Mouse (Mus musculus) liver, postnatal 0 days (tissue): ENCODE results near the gene Gm20696. TPM values are rescaled to one million over a fixed set of nuclear protein-coding genes. Genes with fewer than 3 reads are reported as not detected.

Experiments used
- ATAC-seq: fragments of 200-750 bp; cut with Nextera tagmentation; 2 replicates; pipeline ENCODE4 v1.8.0; 2017; ENCODE audit warnings: mild to moderate bottlenecking, moderate library complexity
- DNase-seq: peaks from one replicate; pipeline ENCODE4 v3.0.0-alpha.2; 2016
- H3K27ac ChIP-seq: fragments of 300-500 bp; sonication (generic); 2 replicates; pipeline ENCODE4 v1.5.1; 2014; ENCODE audit warnings: antibody characterized with exemption, moderate library complexity, mild to moderate bottlenecking, low read depth
- H3K27me3 ChIP-seq: fragments of 300-500 bp; sonication (generic); 2 replicates; pipeline ENCODE4 v1.6.1; 2014; ENCODE audit warnings: low read length, control low read depth, mixed read lengths; ENCODE audit not compliant: insufficient read depth
- H3K36me3 ChIP-seq: fragments of 300-500 bp; sonication (generic); replicated peaks from 2 replicates; pipeline ENCODE4 v1.6.1; 2014; ENCODE audit warnings: mild to moderate bottlenecking, control low read depth, low read length, moderate library complexity, mixed read lengths; ENCODE audit not compliant: insufficient read depth
- H3K4me1 ChIP-seq: fragments of 300-500 bp; sonication (generic); 2 replicates; pipeline ENCODE4 v1.6.1; 2014; ENCODE audit warnings: antibody characterized with exemption, mild to moderate bottlenecking, control low read depth; ENCODE audit not compliant: insufficient read depth
- H3K4me2 ChIP-seq: fragments of 300-500 bp; sonication (generic); 2 replicates; pipeline ENCODE4 v1.6.1; 2014; ENCODE audit warnings: low read depth, mild to moderate bottlenecking, low read length, moderate library complexity, mixed read lengths
- H3K4me3 ChIP-seq: fragments of 300-500 bp; sonication (generic); 2 replicates; pipeline ENCODE4 v1.5.1; 2014; ENCODE audit warnings: low read depth, low read length
- H3K9ac ChIP-seq: fragments of 300-500 bp; sonication (generic); replicated peaks from 2 replicates; pipeline ENCODE4 v1.6.1; 2014; ENCODE audit warnings: mild to moderate bottlenecking, moderate library complexity
- H3K9me3 ChIP-seq: fragments of 300-500 bp; sonication (generic); 2 replicates; pipeline ENCODE4 v1.6.1; 2016; ENCODE audit warnings: mild to moderate bottlenecking, control low read depth, low read length, mixed read lengths
- CTCF ChIP-seq: sonication (generic); IDR thresholded peaks from 2 replicates; pipeline ENCODE4 v1.5.1; 2016; ENCODE audit warnings: antibody characterized with exemption, low read depth
- EP300 ChIP-seq: IDR thresholded peaks from 2 replicates; pipeline ENCODE4 v1.6.1; 2016; ENCODE audit warnings: antibody characterized with exemption, low read depth, mild to moderate bottlenecking
- WGBS: fragments of 180-500 bp; shearing (Covaris S2); extraction: QIAGEN DNeasy Blood & Tissue Kit; methylation state at CpG from one replicate; pipeline ENCODE4 v1.1.7; 2014; ENCODE audit not compliant: insufficient replicate concordance; 5-methylcytosine and 5-hydroxymethylcytosine counted together
- polyA plus RNA-seq: library from polyadenylated mRNA; unstranded; fragments of >200 nt; fragmentation: Nextera tagmentation; extraction: Ambion mirVana; gene quantifications from 2 replicates; pipeline ENCODE4 v1.2.1, GENCODE M21; 2015

The Gm20696 gene
- polyA plus RNA-seq, 1 experiment from 2014 or later, result 1.2 TPM

- Histone ChIP-seq H3K27me3 (no peaks in the 10 kb centered on the region), H3K4me2 (no peak overlapping the region), H3K9me3 (no peaks in the 10 kb centered on the region), H3K4me1 (peaks cover 11% of the 10 kb centered on the region), H3K4me3 (no peak overlapping the region), H3K27ac (no peak overlapping the region), H3K9ac (no peak overlapping the region), H3K36me3 (no peaks in the 10 kb centered on the region)
- ATAC-seq (no peak), DNase-seq (no peak)
- TF ChIP-seq EP300, result no peak
- 71% methylated on average over 2 of the region's 2 CpGs for WGBS
Observed at GRCm38 (mm10) chr6:99369931-99370330, 296.7 kb downstream of the Gm20696 start.

GRCm38 (mm10) chr6:99369156-99369555 is 297.4 kb downstream of the Gm20696 start:
- 85% methylated on average over 3 of the region's 3 CpGs for WGBS
- Histone ChIP-seq H3K27ac (no peak overlapping the region), H3K27me3 (no peaks in the 10 kb centered on the region), H3K4me3 (no peak overlapping the region), H3K4me2 (no peak overlapping the region), H3K4me1 (peaks cover 4% of the 10 kb centered on the region; the same call in 1 of the 2 replicates), H3K36me3 (no peaks in the 10 kb centered on the region), H3K9me3 (no peaks in the 10 kb centered on the region), H3K9ac (no peak overlapping the region)
- ATAC-seq, result no peak
- TF ChIP-seq CTCF (no peak), EP300 (no peak)
- no peak for DNase-seq

- ATAC-seq, result no peak
- Histone ChIP-seq H3K9ac (no peak overlapping the region), H3K9me3 (no peaks in the 10 kb centered on the region), H3K27me3 (no peaks in the 10 kb centered on the region), H3K4me2 (no peak overlapping the region), H3K27ac (0 out of 2 replicates have a peak overlapping the region, but pooled peaks have one; percentile 18), H3K36me3 (no peaks in the 10 kb centered on the region), H3K4me3 (no peak overlapping the region), H3K4me1 (0 out of 2 replicates have a peak, but pooled peaks cover 4% of the 10 kb centered on the region)
- TF ChIP-seq CTCF (no peak), EP300 (no peak)
- WGBS, result 50% methylated on average over 4 of the region's 4 CpGs
- DNase-seq, result no peak
Observed at GRCm38 (mm10) chr6:99368118-99368753, 298.4 kb downstream of the Gm20696 start.

GRCm38 (mm10) chr6:99364545-99364944 is 302.1 kb downstream of the Gm20696 start:
- 27% methylated on average over 6 of the region's 6 CpGs for WGBS
- H3K9ac ChIP-seq, result no peak overlapping the region
- H3K4me3 ChIP-seq, result no peak overlapping the region
- DNase-seq (no peak), ATAC-seq (no peak)
- no peak for TF ChIP-seq EP300
- no peak for TF ChIP-seq CTCF
- no peak overlapping the region for H3K27ac ChIP-seq
- H3K9me3 ChIP-seq, result no peaks in the 10 kb centered on the region
- H3K36me3 ChIP-seq, result no peaks in the 10 kb centered on the region
- no peak overlapping the region for H3K4me2 ChIP-seq
- peaks cover 6% of the 10 kb centered on the region for H3K4me1 ChIP-seq
- no peaks in the 10 kb centered on the region for H3K27me3 ChIP-seq

- TF ChIP-seq EP300 (no peak), CTCF (no peak)
- H3K4me3 ChIP-seq, result no peak overlapping the region
- no peaks in the 10 kb centered on the region for H3K9me3 ChIP-seq
- WGBS, result 74% methylated on average over 4 of the region's 4 CpGs
- peaks cover 16% of the 10 kb centered on the region for H3K4me1 ChIP-seq
- no peaks in the 10 kb centered on the region for H3K36me3 ChIP-seq
- no peak overlapping the region for H3K9ac ChIP-seq
- H3K4me2 ChIP-seq, result no peak overlapping the region
- DNase-seq, result no peak
- ATAC-seq, result no peak
- peak overlapping the region; percentile 45; the same call in 1 of the 2 replicates for H3K27ac ChIP-seq
- no peaks in the 10 kb centered on the region for H3K27me3 ChIP-seq
Observed at GRCm38 (mm10) chr6:99360581-99360980, 306.0 kb downstream of the Gm20696 start.

GRCm38 (mm10) chr6:99359765-99360499 is 306.7 kb downstream of the Gm20696 start:
- peak; percentile 31; the same call in 1 of the 2 replicates for ATAC-seq

More at GRCm38 (mm10) chr6:99359765-99360499, 306.7 kb downstream of the Gm20696 start:
- peak overlapping the region; percentile 53; the same call in 1 of the 2 replicates for H3K27ac ChIP-seq
- no peak overlapping the region for H3K4me2 ChIP-seq
- WGBS, result 54% methylated on average over 6 of the region's 6 CpGs
- no peaks in the 10 kb centered on the region for H3K36me3 ChIP-seq
- no peaks in the 10 kb centered on the region for H3K27me3 ChIP-seq
- H3K9me3 ChIP-seq, result no peaks in the 10 kb centered on the region
- TF ChIP-seq EP300 (no peak), CTCF (no peak)
- H3K9ac ChIP-seq, result no peak overlapping the region
- no peak overlapping the region for H3K4me3 ChIP-seq
- no peak for DNase-seq
- H3K4me1 ChIP-seq, result peaks cover 16% of the 10 kb centered on the region
